Mouse (Mus musculus) heart, postnatal 10 days (tissue): ENCODE data around the gene Smap2. TPM values are rescaled to one million over a fixed set of nuclear protein-coding genes. Genes with fewer than 3 reads are reported as not detected.
"Not testable (repeated sequence)": the region's sequence is repeated elsewhere in the genome, so short reads cannot be mapped to it uniquely, and the experiment has no call there.

Source experiments
- DNase-seq, 2 experiments: peaks; one replicate each; pipeline ENCODE4 v3.0.0; 2021
- intact Hi-C: fragments of 180-260 bp; cut with DNase I; formaldehyde crosslinking; loops from one replicate; pipeline ENCODE4 v1.15.1; 2025
- total RNA-seq, 2 experiments: library from RNA; stranded (reverse); gene quantifications; 2 replicates each; pipeline ENCODE4 v1.2.3; 2021

Gene Smap2
- 10 to 100 TPM; 29.9 to 32.8 TPM for total RNA-seq

GRCm38 (mm10) chr4:121016928-121017657, at the start of gene Smap2:
Smap2 (minus strand) TSS chr4:121017247.
- peak; percentile 98 to 99 for DNase-seq
- intact Hi-C loops = loop anchor here (1.0 kb wide), 1 partner anchor 30 kb away; no protein-coding TSS in a partner anchor

GRCm38 (mm10) chr4:121065336-121065735, 48.3 kb upstream of the Smap2 start:
- intact Hi-C loops = no loop called here
- peak; percentile 11 to 24 for DNase-seq

- DNase-seq, intact Hi-C loops: not testable (repeated sequence)
Observed at GRCm38 (mm10) chr4:121059218-121059617, 42.2 kb upstream of the Smap2 start.

- DNase-seq = no peak
- intact Hi-C loops = no loop called here
Observed at GRCm38 (mm10) chr4:121057032-121057431, 40.0 kb upstream of the Smap2 start.

- DNase-seq = peak in 1 of 2 experiments; percentile 17
- intact Hi-C loops = no loop called here
Observed at GRCm38 (mm10) chr4:121056342-121056741, 39.3 kb upstream of the Smap2 start.

- intact Hi-C loops = no loop called here
Observed at GRCm38 (mm10) chr4:121052454-121053323, 35.6 kb upstream of the Smap2 start.

GRCm38 (mm10) chr4:121051863-121052262, 34.8 kb upstream of the Smap2 start:
- peak in 1 of 2 experiments; percentile 11 for DNase-seq
- intact Hi-C loops = no loop called here

More at GRCm38 (mm10) chr4:121052454-121053323, 35.6 kb upstream of the Smap2 start:
- no peak for DNase-seq

- intact Hi-C loops = no loop called here
- DNase-seq = no peak
Observed at GRCm38 (mm10) chr4:121042946-121043345, 25.9 kb upstream of the Smap2 start.

GRCm38 (mm10) chr4:121042472-121042871, 25.4 kb upstream of the Smap2 start:
- intact Hi-C loops = no loop called here
- DNase-seq = no peak

- intact Hi-C loops = loop anchor here (2.0 kb wide), 1 partner anchor 54 kb away; no protein-coding TSS in a partner anchor
- DNase-seq = peak; percentile 61 to 77
Observed at GRCm38 (mm10) chr4:121040897-121041671, 24.0 kb upstream of the Smap2 start.

- intact Hi-C loops = loop anchor here (2.0 kb wide), 1 partner anchor 54 kb away; no protein-coding TSS in a partner anchor
Observed at GRCm38 (mm10) chr4:121040323-121040722, 23.3 kb upstream of the Smap2 start.

GRCm38 (mm10) chr4:121039331-121040115, 22.5 kb upstream of the Smap2 start, which contains the start of gene Col9a2:
Col9a2 (plus strand) TSS chr4:121039385.
- intact Hi-C loops = loop anchor here (2.0 kb wide), 1 partner anchor 53 kb away; no protein-coding TSS in a partner anchor
- peak; percentile 26 to 46 for DNase-seq

More at GRCm38 (mm10) chr4:121040323-121040722, 23.3 kb upstream of the Smap2 start:
- no peak for DNase-seq

GRCm38 (mm10) chr4:121033006-121033405, 16.0 kb upstream of the Smap2 start:
- DNase-seq = no peak
- intact Hi-C loops = loop anchor here (1.0 kb wide), 1 partner anchor 47 kb away; no protein-coding TSS in a partner anchor

GRCm38 (mm10) chr4:121031440-121031839, 14.4 kb upstream of the Smap2 start:
- intact Hi-C loops = no loop called here
- no peak for DNase-seq

GRCm38 (mm10) chr4:121029632-121030031, 12.6 kb upstream of the Smap2 start:
- intact Hi-C loops = no loop called here
- DNase-seq = no peak

GRCm38 (mm10) chr4:121028659-121029392, 11.8 kb upstream of the Smap2 start:
- intact Hi-C loops = loop anchor here (1.0 kb wide), 1 partner anchor 203 kb away; no protein-coding TSS in a partner anchor
- DNase-seq = peak; percentile 58 to 77

GRCm38 (mm10) chr4:121028146-121028545, 11.1 kb upstream of the Smap2 start:
- intact Hi-C loops = loop anchor here (1.0 kb wide), 1 partner anchor 204 kb away; no protein-coding TSS in a partner anchor
- no peak for DNase-seq

- intact Hi-C loops = no loop called here
- no peak for DNase-seq
Observed at GRCm38 (mm10) chr4:121025681-121026080, 8.6 kb upstream of the Smap2 start.
